Mouse (Mus musculus) R1 (cell line): ENCODE results near the gene Ralgps1.
"Not testable (repeated sequence)": the region's sequence is repeated elsewhere in the genome, so short reads cannot be mapped to it uniquely, and the experiment has no call there.

Experiments
- DNase-seq: peaks from one replicate; pipeline ENCODE4 v3.0.0-alpha.2; 2018; ENCODE audit warnings: low read depth, low spot score

Ralgps1 gene

GRCm38 (mm10) chr2:33134766-33135490 lies 236.4 kb downstream of the Ralgps1 start:
- DNase-seq = no peak

GRCm38 (mm10) chr2:33132306-33132705 lies 239.0 kb downstream of the Ralgps1 start:
- DNase-seq = peak; percentile 13

GRCm38 (mm10) chr2:33131500-33132092 lies 239.7 kb downstream of the Ralgps1 start, which contains the start of gene Garnl3:
Gene Garnl3 (minus strand): TSS chr2:33131654.
- peak; percentile 94 for DNase-seq

GRCm38 (mm10) chr2:33130526-33131483 lies 240.5 kb downstream of the Ralgps1 start:
- DNase-seq = peak; percentile 100

- DNase-seq = no peak
Measured at GRCm38 (mm10) chr2:33130141-33130525, 241.2 kb downstream of the Ralgps1 start.

GRCm38 (mm10) chr2:33129696-33130095 lies 241.6 kb downstream of the Ralgps1 start:
- peak; percentile 55 for DNase-seq

GRCm38 (mm10) chr2:33129005-33129404 lies 242.3 kb downstream of the Ralgps1 start:
- no peak for DNase-seq

- no peak for DNase-seq
Measured at GRCm38 (mm10) chr2:33127271-33127670, 244.0 kb downstream of the Ralgps1 start.

GRCm38 (mm10) chr2:33122856-33123255 lies 248.4 kb downstream of the Ralgps1 start:
- DNase-seq = peak; percentile 27

- no peak for DNase-seq
Measured at GRCm38 (mm10) chr2:33100536-33100935, 270.8 kb downstream of the Ralgps1 start.

- DNase-seq = not testable (repeated sequence)
Measured at GRCm38 (mm10) chr2:33097326-33097725, 274.0 kb downstream of the Ralgps1 start.

GRCm38 (mm10) chr2:33095221-33095671 lies 276.0 kb downstream of the Ralgps1 start:
- DNase-seq = no peak

GRCm38 (mm10) chr2:33090620-33091520 lies 280.4 kb downstream of the Ralgps1 start:
- no peak for DNase-seq

- DNase-seq = not testable (repeated sequence)
Measured at GRCm38 (mm10) chr2:33090033-33090400, 281.3 kb downstream of the Ralgps1 start.

- no peak for DNase-seq
Measured at GRCm38 (mm10) chr2:33089356-33090032, 281.8 kb downstream of the Ralgps1 start.

GRCm38 (mm10) chr2:33086671-33087363 lies 284.5 kb downstream of the Ralgps1 start:
- no peak for DNase-seq

- DNase-seq = no peak
Measured at GRCm38 (mm10) chr2:33086016-33086596, 285.2 kb downstream of the Ralgps1 start.

- DNase-seq = no peak
Measured at GRCm38 (mm10) chr2:33084221-33084620, 287.1 kb downstream of the Ralgps1 start.
